Mouse (Mus musculus) heart, postnatal 0 days (tissue): ENCODE measurements around the gene Nomo1. TPM values are rescaled to one million over a fixed set of nuclear protein-coding genes. Genes with fewer than 3 reads are reported as not detected.
A peak's percentile ranks its signal among the peaks of the same experiment; 100 is the strongest.

ENCODE experiments used
- ATAC-seq: fragments of 200-750 bp; cut with Nextera tagmentation; 2 replicates; pipeline ENCODE4 v1.8.0; 2017; ENCODE audit warnings: low read depth, moderate number of reproducible peaks, moderate library complexity; ENCODE audit not compliant: insufficient read depth
- DNase-seq: peaks from one replicate; pipeline ENCODE4 v3.0.0-alpha.2; 2016; ENCODE audit warnings: low spot score
- H3K27ac ChIP-seq: fragments of 300-500 bp; sonication (generic); 2 replicates; pipeline ENCODE4 v1.5.1; 2014; ENCODE audit warnings: low read depth, mild to moderate bottlenecking
- H3K27me3 ChIP-seq: fragments of 300-500 bp; sonication (generic); 2 replicates; pipeline ENCODE4 v1.6.1; 2014; ENCODE audit warnings: low read length, mixed read lengths; ENCODE audit not compliant: control insufficient read depth, insufficient read depth
- H3K36me3 ChIP-seq: fragments of 300-500 bp; sonication (generic); replicated peaks from 2 replicates; pipeline ENCODE4 v1.6.1; 2014; ENCODE audit warnings: low read length, mixed read lengths; ENCODE audit not compliant: control insufficient read depth, insufficient read depth
- H3K4me1 ChIP-seq: fragments of 300-500 bp; sonication (generic); 2 replicates; pipeline ENCODE4 v1.6.1; 2014; ENCODE audit warnings: antibody characterized with exemption; ENCODE audit not compliant: control insufficient read depth, insufficient read depth
- H3K4me2 ChIP-seq: fragments of 300-500 bp; sonication (generic); 2 replicates; pipeline ENCODE4 v1.6.1; 2014; ENCODE audit warnings: low read depth, mild to moderate bottlenecking, low read length, moderate library complexity
- H3K4me3 ChIP-seq: fragments of 300-500 bp; sonication (generic); 2 replicates; pipeline ENCODE4 v1.5.1; 2014; ENCODE audit warnings: low read depth, low read length
- H3K9ac ChIP-seq: fragments of 300-500 bp; sonication (generic); replicated peaks from 2 replicates; pipeline ENCODE4 v1.6.1; 2014; ENCODE audit warnings: low read depth, low read length, mixed read lengths
- H3K9me3 ChIP-seq: fragments of 300-500 bp; sonication (generic); replicated peaks from 2 replicates; pipeline ENCODE4 v1.6.1; 2016; ENCODE audit warnings: low read length; ENCODE audit not compliant: control insufficient read depth
- CTCF ChIP-seq: IDR thresholded peaks from 2 replicates; pipeline ENCODE4 v1.5.1; 2016; ENCODE audit warnings: antibody characterized with exemption, control low read depth, low read depth
- EP300 ChIP-seq: IDR thresholded peaks from 2 replicates; pipeline ENCODE4 v1.6.1; 2016; ENCODE audit warnings: antibody characterized with exemption, low read depth
- WGBS: fragments of 180-500 bp; shearing (Covaris S2); extraction: QIAGEN DNeasy Blood & Tissue Kit; methylation state at CpG from one replicate; pipeline ENCODE4 v1.1.7; 2014; 5-methylcytosine and 5-hydroxymethylcytosine counted together
- polyA plus RNA-seq: library from polyadenylated mRNA; unstranded; fragments of >200 nt; fragmentation: Nextera tagmentation; extraction: Ambion mirVana; gene quantifications from 2 replicates; pipeline ENCODE4 v1.2.1, GENCODE M21; 2015
- total RNA-seq: library from RNA; depleted of rRNA; stranded (reverse); fragments of >200 nt; gene quantifications from 2 replicates; pipeline ENCODE4 v1.2.3, GENCODE M21; 2014; ENCODE audit warnings: low replicate concordance

The Nomo1 gene
- total and polyA plus RNA-seq, 2 experiments from 2014 or later, result 23.6 to 42.3 TPM

DNA sequence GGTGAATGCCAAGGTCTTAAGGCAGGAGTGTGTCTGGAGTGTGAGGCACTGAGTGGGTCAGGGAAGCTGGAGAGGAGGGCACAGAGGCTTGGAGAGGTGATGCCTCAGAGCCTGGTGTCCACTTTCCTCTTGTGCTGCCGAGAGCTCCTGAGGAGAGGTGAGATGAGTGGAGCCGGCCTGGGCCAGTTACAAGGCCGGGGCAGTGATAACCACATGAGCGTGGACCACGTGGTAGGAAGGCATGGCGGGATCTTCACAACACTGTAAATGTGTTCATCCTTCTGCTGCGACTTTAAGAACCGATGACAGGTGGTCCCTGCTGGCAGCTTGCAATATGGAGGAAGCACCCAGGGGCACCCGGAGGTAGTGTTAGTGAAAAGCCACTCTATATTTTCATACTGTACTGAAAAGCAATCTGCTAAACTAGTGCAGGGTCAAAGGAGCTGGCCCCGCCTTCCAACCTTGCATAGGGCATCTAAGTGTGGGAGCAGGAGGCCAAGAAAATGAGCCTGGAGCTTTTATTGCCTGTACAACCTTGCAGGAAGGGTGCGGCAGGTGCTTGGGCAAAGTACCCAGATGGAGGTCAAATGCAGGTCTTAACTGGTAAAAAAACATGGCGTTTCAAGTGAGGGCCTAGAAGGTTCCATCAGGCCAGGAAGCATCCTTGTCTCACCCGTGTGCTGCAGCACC is 14.5 kb downstream of the Nomo1 start:
- no peaks in the 10 kb centered on the region for H3K27me3 ChIP-seq
- H3K9me3 ChIP-seq, result no peaks in the 10 kb centered on the region
- TF ChIP-seq EP300, result no peak
- no peak for TF ChIP-seq CTCF
- H3K4me1 ChIP-seq, result no peaks in the 10 kb centered on the region
- ATAC-seq (no peak), DNase-seq (no peak)
- no peak overlapping the region for H3K9ac ChIP-seq
- 87% methylated on average over 13 of the region's 13 CpGs for whole genome bisulfite sequencing
- no peak overlapping the region for H3K27ac ChIP-seq
- H3K4me2 ChIP-seq, result no peak overlapping the region
- H3K36me3 ChIP-seq, result peaks cover 62% of the 10 kb centered on the region
- H3K4me3 ChIP-seq, result no peak overlapping the region

DNA sequence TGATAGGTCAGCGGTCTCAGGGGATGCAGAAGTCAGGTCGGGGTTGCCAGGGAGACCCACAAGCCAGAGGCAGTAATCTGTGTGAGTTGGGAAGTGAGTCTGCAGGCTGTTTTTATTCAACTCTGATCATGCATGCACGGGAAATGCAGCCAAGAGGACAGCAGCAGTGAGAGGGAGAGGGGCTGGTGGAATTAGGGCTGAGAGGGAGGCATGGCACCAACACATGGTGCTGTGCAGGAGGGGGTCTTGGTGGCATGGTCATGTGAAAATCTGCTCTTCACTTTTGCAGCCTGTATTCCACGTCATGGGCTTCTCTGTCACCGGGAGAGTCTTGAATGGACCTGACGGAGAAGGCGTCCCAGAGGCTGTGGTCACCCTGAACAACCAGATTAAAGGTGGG is 16.5 kb downstream of the Nomo1 start:
- TF ChIP-seq EP300 (no peak), CTCF (no peak)
- H3K4me3 ChIP-seq, result no peak overlapping the region
- H3K36me3 ChIP-seq, result peaks cover 55% of the 10 kb centered on the region
- no peaks in the 10 kb centered on the region for H3K27me3 ChIP-seq
- H3K27ac ChIP-seq, result no peak overlapping the region
- WGBS, result 89% methylated on average over 7 of the region's 7 CpGs
- no peak overlapping the region for H3K4me2 ChIP-seq
- no peak for ATAC-seq
- H3K9ac ChIP-seq, result no peak overlapping the region
- no peak for DNase-seq
- H3K9me3 ChIP-seq, result no peaks in the 10 kb centered on the region
- no peaks in the 10 kb centered on the region for H3K4me1 ChIP-seq

DNA sequence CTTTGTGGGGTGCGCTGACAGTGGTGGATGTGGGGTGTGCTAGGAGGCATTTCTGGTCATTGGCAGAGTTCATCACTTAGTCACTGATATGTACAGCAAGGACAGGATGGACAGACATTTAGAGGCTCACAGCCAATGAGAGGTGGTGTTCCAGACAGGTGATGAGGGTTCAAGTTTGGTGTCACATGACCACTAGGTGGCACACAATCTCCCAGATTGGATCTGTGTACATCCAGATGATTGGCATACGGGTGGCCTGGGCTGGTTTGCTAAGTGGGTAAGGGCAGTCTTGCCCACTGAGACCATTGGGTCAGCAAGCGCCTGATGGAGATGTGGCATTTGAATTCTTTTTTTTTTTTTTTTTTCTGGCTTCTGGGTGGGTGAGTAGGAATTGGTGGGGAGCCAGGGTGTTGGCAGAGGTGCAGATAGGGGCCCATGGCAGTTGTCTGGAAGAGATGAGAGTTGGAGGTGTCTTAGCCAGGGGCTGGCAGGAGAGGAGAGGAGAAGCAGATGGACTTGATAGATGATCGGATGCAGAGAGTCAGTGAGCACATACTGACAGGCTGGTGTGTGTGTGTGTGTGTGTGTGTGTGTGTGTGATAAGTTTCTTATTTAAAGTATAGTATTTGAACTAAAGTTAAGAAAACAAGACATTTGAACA is 18.8 kb downstream of the Nomo1 start:
- Histone ChIP-seq H3K9me3 (no peaks in the 10 kb centered on the region), H3K27ac (no peak overlapping the region), H3K4me3 (no peak overlapping the region), H3K4me1 (no peaks in the 10 kb centered on the region), H3K36me3 (peaks cover 55% of the 10 kb centered on the region), H3K4me2 (no peak overlapping the region), H3K9ac (no peak overlapping the region), H3K27me3 (no peaks in the 10 kb centered on the region)
- ATAC-seq (no peak), DNase-seq (no peak)
- 85% methylated on average over 4 of the region's 4 CpGs for WGBS
- TF ChIP-seq EP300, result no peak
- peak; percentile 34 for TF ChIP-seq CTCF

DNA sequence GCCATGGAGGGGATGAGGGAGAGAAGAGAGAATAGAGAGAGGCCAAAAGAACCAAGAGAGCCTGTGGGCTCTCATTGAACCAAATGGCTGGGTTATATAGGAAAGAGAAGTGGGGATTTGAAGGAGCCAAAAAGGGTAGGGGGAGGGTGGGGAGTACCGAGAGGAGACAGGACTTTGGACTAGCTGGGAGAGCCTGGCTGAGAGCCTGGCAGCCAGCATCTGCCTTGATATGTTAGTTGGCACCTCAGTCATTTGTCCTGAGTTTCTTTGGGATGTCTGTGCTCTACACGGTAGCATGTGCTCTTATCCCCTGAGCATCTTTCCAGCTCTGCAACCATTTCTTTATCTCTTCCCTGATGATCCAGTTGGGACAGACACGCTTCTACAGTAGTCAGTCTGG is 20.1 kb downstream of the Nomo1 start:
- Histone ChIP-seq H3K4me3 (no peak overlapping the region), H3K27me3 (no peaks in the 10 kb centered on the region), H3K27ac (no peak overlapping the region), H3K9me3 (no peaks in the 10 kb centered on the region), H3K36me3 (peaks cover 63% of the 10 kb centered on the region), H3K9ac (no peak overlapping the region), H3K4me2 (no peak overlapping the region), H3K4me1 (no peaks in the 10 kb centered on the region)
- 78% methylated on average over 3 of the region's 3 CpGs for WGBS
- DNase-seq (no peak), ATAC-seq (no peak)
- TF ChIP-seq CTCF (no peak), EP300 (no peak)

DNA sequence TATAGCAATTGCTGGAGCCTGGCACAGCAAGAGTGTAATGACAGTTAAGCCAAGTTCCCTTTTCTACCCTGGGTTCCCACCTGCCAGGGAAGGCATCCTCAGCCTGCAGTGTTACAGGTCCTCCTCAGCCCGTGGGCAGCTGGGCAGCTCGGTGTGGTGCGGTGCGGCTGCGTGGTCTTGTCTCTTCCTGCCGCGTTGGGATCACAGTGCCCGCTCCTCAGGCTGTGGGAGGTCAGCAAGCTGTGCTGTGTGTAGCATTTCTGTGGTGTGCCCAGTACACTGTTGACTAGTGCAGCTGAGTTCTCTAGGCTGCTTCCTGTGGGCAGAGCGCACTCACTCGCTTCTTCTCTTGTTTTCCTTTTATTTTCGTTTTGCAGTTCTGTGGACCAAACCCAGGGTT is 25.4 kb downstream of the Nomo1 start:
- 90% methylated on average over 11 of the region's 11 CpGs for WGBS
- no peak for TF ChIP-seq CTCF
- no peak for TF ChIP-seq EP300
- no peak for DNase-seq
- Histone ChIP-seq H3K9ac (no peak overlapping the region), H3K36me3 (peaks cover 78% of the 10 kb centered on the region), H3K4me3 (no peak overlapping the region), H3K4me1 (no peaks in the 10 kb centered on the region), H3K27ac (no peak overlapping the region), H3K27me3 (no peaks in the 10 kb centered on the region), H3K9me3 (no peaks in the 10 kb centered on the region), H3K4me2 (no peak overlapping the region)
- no peak for ATAC-seq

DNA sequence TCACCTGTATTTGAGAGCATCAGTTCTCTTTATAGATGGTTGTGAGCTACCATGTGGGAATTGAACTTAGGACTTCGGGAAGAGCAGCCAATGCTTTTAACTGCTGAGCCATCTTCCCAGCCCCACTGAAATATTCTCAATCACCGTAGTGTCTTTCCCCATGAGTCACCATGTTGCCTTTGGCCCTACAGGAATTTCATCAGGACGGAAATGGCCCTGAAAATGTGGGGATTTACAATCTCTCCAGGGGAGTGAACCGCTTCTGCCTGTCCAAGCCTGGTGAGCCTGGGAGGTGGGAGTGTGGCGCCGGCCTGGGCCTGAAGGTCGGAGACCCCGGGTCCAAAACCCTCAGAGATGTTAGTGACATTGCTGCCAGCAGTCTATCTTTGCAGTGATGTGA is 27.2 kb downstream of the Nomo1 start:
- no peak for DNase-seq
- H3K27ac ChIP-seq, result no peak overlapping the region
- H3K27me3 ChIP-seq, result no peaks in the 10 kb centered on the region
- no peak overlapping the region for H3K9ac ChIP-seq
- H3K4me3 ChIP-seq, result no peak overlapping the region
- H3K4me2 ChIP-seq, result no peak overlapping the region
- no peaks in the 10 kb centered on the region for H3K4me1 ChIP-seq
- H3K36me3 ChIP-seq, result peaks cover 75% of the 10 kb centered on the region
- no peak for ATAC-seq
- no peak for TF ChIP-seq EP300
- TF ChIP-seq CTCF, result no peak
- WGBS, result 93% methylated on average over 8 of the region's 8 CpGs
- H3K9me3 ChIP-seq, result no peaks in the 10 kb centered on the region
